Mouse (Mus musculus) embryonic fibroblast, embryonic 13.5 days (primary cell): Measurements from ENCODE around the gene Crhr2. TPM values are rescaled to one million over a fixed set of nuclear protein-coding genes. Genes with fewer than 3 reads are reported as not detected.

Experiments used
- H3K27ac ChIP-seq: 2 replicates; pipeline ENCODE4 v1.5.1; 2012; ENCODE audit warnings: low read length, control low read depth, inconsistent platforms; ENCODE audit not compliant: insufficient read depth
- H3K4me1 ChIP-seq: 2 replicates; pipeline ENCODE4 v1.6.1; 2011; ENCODE audit warnings: low read length; ENCODE audit not compliant: control insufficient read depth, insufficient read depth
- H3K4me3 ChIP-seq: 2 replicates; pipeline ENCODE4 v1.5.1; 2011; ENCODE audit warnings: mild to moderate bottlenecking, control low read depth, low read length; ENCODE audit not compliant: insufficient read depth
- CTCF ChIP-seq: IDR thresholded peaks from 2 replicates; pipeline ENCODE4 v1.5.1; 2011; ENCODE audit warnings: mild to moderate bottlenecking, control low read depth, low read length, moderate library complexity, borderline replicate concordance; ENCODE audit not compliant: insufficient read depth
- POLR2A ChIP-seq: IDR thresholded peaks from 2 replicates; pipeline ENCODE4 v1.6.1; 2011; ENCODE audit warnings: low read depth, mild to moderate bottlenecking, control low read depth, low read length, moderate library complexity
- polyA plus RNA-seq: library from polyadenylated mRNA; stranded (reverse); fragments of >200 nt; gene quantifications from 2 replicates; pipeline ENCODE4 v1.2.4, GENCODE M21; 2011; ENCODE audit warnings: low read depth; ENCODE audit not compliant: missing spikeins, insufficient read length

Gene Crhr2
- polyA plus RNA-seq, 1 experiment: not detected

GRCm38 (mm10) chr6:55060241-55060825 lies 72.5 kb downstream of the Crhr2 start:
- no peak overlapping the region for H3K4me3 ChIP-seq
- H3K4me1 ChIP-seq: no peaks in the 10 kb centered on the region; the same call in 1 of the 2 replicates
- H3K27ac ChIP-seq: no peak overlapping the region
- TF ChIP-seq POLR2A (no peak), CTCF (no peak)

GRCm38 (mm10) chr6:55057427-55057826 lies 75.4 kb downstream of the Crhr2 start:
- Histone ChIP-seq H3K4me3 (no peak overlapping the region), H3K4me1 (no peaks in the 10 kb centered on the region; the same call in 1 of the 2 replicates), H3K27ac (no peak overlapping the region)
- TF ChIP-seq CTCF (no peak), POLR2A (no peak)

- Histone ChIP-seq H3K4me1 (no peaks in the 10 kb centered on the region; the same call in 1 of the 2 replicates), H3K4me3 (no peak overlapping the region), H3K27ac (no peak overlapping the region)
- TF ChIP-seq POLR2A: no peak
- TF ChIP-seq CTCF: no peak
Measured at GRCm38 (mm10) chr6:55054491-55054890, 78.3 kb downstream of the Crhr2 start.

- no peak overlapping the region for H3K27ac ChIP-seq
- H3K4me1 ChIP-seq: no peaks in the 10 kb centered on the region
- H3K4me3 ChIP-seq: no peak overlapping the region
- TF ChIP-seq CTCF (no peak), POLR2A (no peak)
Measured at GRCm38 (mm10) chr6:55049186-55049585, 83.6 kb downstream of the Crhr2 start.

- peaks cover 5% of the 10 kb centered on the region; the same call in 1 of the 2 replicates for H3K4me1 ChIP-seq
- TF ChIP-seq CTCF: no peak
- no peak for TF ChIP-seq POLR2A
- H3K4me3 ChIP-seq: no peak overlapping the region
- H3K27ac ChIP-seq: no peak overlapping the region
Measured at GRCm38 (mm10) chr6:55045326-55045725, 87.5 kb downstream of the Crhr2 start.

GRCm38 (mm10) chr6:55044542-55044941 lies 88.3 kb downstream of the Crhr2 start:
- TF ChIP-seq CTCF: no peak
- no peak for TF ChIP-seq POLR2A

GRCm38 (mm10) chr6:55043206-55043605 lies 89.6 kb downstream of the Crhr2 start:
- Histone ChIP-seq H3K27ac (no peak overlapping the region), H3K4me1 (peaks cover 5% of the 10 kb centered on the region; the same call in 1 of the 2 replicates), H3K4me3 (no peak overlapping the region)
- TF ChIP-seq POLR2A: no peak
- no peak for TF ChIP-seq CTCF

More at GRCm38 (mm10) chr6:55044542-55044941, 88.3 kb downstream of the Crhr2 start:
- Histone ChIP-seq H3K4me1 (peaks cover 5% of the 10 kb centered on the region; the same call in 1 of the 2 replicates), H3K27ac (no peak overlapping the region), H3K4me3 (no peak overlapping the region)

Other genes starting within 250 kb of the Crhr2 start
- 5.9 and 7.3 TPM in 2 replicates for gene Nod1, start 160.4 kb downstream of the Crhr2 start, polyA plus RNA-seq
- gene Ggct, start 140.1 kb downstream of the Crhr2 start, polyA plus RNA-seq: 7.2 and 14.8 TPM in 2 replicates
- 321 and 336 TPM in 2 replicates for gene Gars, start 95.0 kb downstream of the Crhr2 start, polyA plus RNA-seq
- gene Inmt, start 42.0 kb upstream of the Crhr2 start, polyA plus RNA-seq: not detected in 2 replicates
- gene Mindy4, start 70.4 kb upstream of the Crhr2 start, polyA plus RNA-seq: 5.3 and 8.6 TPM in 2 replicates
- 23.7 and 50.9 TPM in 2 replicates for gene Aqp1, start 203.4 kb upstream of the Crhr2 start, polyA plus RNA-seq
- gene Ghrhr, start 243.3 kb upstream of the Crhr2 start, polyA plus RNA-seq: not detected in 2 replicates